Mouse (Mus musculus) myocyte (in vitro differentiated cells): ENCODE data around the gene Akain1.

Source experiments
- CEBPB ChIP-seq: IDR thresholded peaks from 2 replicates; pipeline ENCODE4 v1.6.1; 2011; ENCODE audit warnings: mild to moderate bottlenecking, moderate library complexity; ENCODE audit not compliant: poor library complexity, insufficient read depth, severe bottlenecking
- MYOG ChIP-seq, 3 experiments: IDR thresholded peaks; one replicate each; pipeline ENCODE4 v1.6.1; 2011; ENCODE audit warnings: control low read depth in 2 of 3, low read depth in 2 of 3, mild to moderate bottlenecking in 2 of 3; ENCODE audit not compliant: insufficient read length in 2 of 3, control insufficient read depth in 1 of 3, insufficient read depth in 1 of 3

- no peak for TF ChIP-seq MYOG (IDR thresholded peaks at IDR 0.05; ENCODE audit: control insufficient read depth in 1 of 3, insufficient read depth in 1 of 3, insufficient read length in 2 of 3, low read depth in 2 of 3)
- TF ChIP-seq CEBPB: no peak
Measured at GRCm38 (mm10) chr17:69487116-69487515, 48.0 kb downstream of the Akain1 start.
